ENCODE assay signal across 7 mouse cellular contexts in genomic region chr11:74870991-74871622, GRCm38 (mm10). TPM values are rescaled to one million over a fixed set of nuclear protein-coding genes. Genes with fewer than 3 reads are reported as not detected.
DNase-seq lines count a peak whose midpoint lies in the region; ATAC-seq and TF ChIP-seq lines count a peak whose summit lies in the region.

No protein-coding gene starts in this region.

- WGBS in embryonic facial prominence, embryonic 14.5 days, result 21% methylated on average over 12 of the region's 12 CpGs
- WGBS in midbrain, embryonic 16.5 days, result 18% methylated on average over 12 of the region's 12 CpGs

- peak; percentile 34 to 60 for DNase-seq in kidney, postnatal 4 days
- DNase-seq in kidney, adult 9 months, result no peak
- peak; percentile 90 for DNase-seq in embryonic facial prominence, embryonic 14.5 days (ENCODE audit: low spot score)
- peak; percentile 62 to 75 for DNase-seq in layer of hippocampus, adult 2 months (ENCODE audit: low spot score in 2 of 2)

- no peak overlapping the region for H3K4me2 ChIP-seq in embryonic facial prominence, embryonic 14.5 days (ENCODE audit: low read depth, low read length)
- H3K4me2 ChIP-seq in midbrain, embryonic 16.5 days (ENCODE audit: low read length), result peak overlapping the region; percentile 17; the same call in 1 of the 2 replicates

- ATAC-seq in embryonic facial prominence, embryonic 14.5 days (ENCODE audit: low read depth), result peak; percentile 76
- ATAC-seq in midbrain, embryonic 16.5 days, result no peak
- ATAC-seq in CD4-positive, CD25-positive, alpha-beta regulatory T cell, adult 4 months, result no peak
- ATAC-seq in megakaryocyte-erythroid progenitor cell, adult 5-6 weeks (replicated peaks; ENCODE audit: low FRiP score, low TSS enrichment, poor library complexity, severe bottlenecking), result no peak

- H3K9ac ChIP-seq in embryonic facial prominence, embryonic 14.5 days (ENCODE audit: low read depth, low read length), result no peak overlapping the region; the same call in 1 of the 2 replicates
- H3K9ac ChIP-seq in midbrain, embryonic 16.5 days (ENCODE audit: low read depth, low read length), result peak overlapping the region; percentile 18; the same call in 1 of the 2 replicates

- H3K4me3 ChIP-seq in embryonic facial prominence, embryonic 14.5 days (ENCODE audit: low read depth, low read length), result no peak overlapping the region
- H3K4me3 ChIP-seq in layer of hippocampus, adult 2 months, result no peak overlapping the region
- no peak overlapping the region for H3K4me3 ChIP-seq in midbrain, embryonic 16.5 days (ENCODE audit: low read depth, low read length)

- no peaks in the 10 kb centered on the region for H3K9me3 ChIP-seq in embryonic facial prominence, embryonic 14.5 days (ENCODE audit: control insufficient read depth, low read length)
- H3K9me3 ChIP-seq in midbrain, embryonic 16.5 days (replicated peaks; ENCODE audit: control insufficient read depth, low read length, poor library complexity, severe bottlenecking), result no peaks in the 10 kb centered on the region

- no peaks in the 10 kb centered on the region for H3K4me1 ChIP-seq in embryonic facial prominence, embryonic 14.5 days (ENCODE audit: control insufficient read depth, insufficient read depth, low read length)
- H3K4me1 ChIP-seq in midbrain, embryonic 16.5 days (ENCODE audit: control insufficient read depth, insufficient read depth, low read length), result peaks cover 26% of the 10 kb centered on the region

- H3K27ac ChIP-seq in embryonic facial prominence, embryonic 14.5 days (replicated peaks; ENCODE audit: low read depth, low read length), result peak overlapping the region; percentile 16
- peak overlapping the region; percentile 83 for H3K27ac ChIP-seq in layer of hippocampus, adult 2 months
- peak overlapping the region; percentile 81 for H3K27ac ChIP-seq in midbrain, embryonic 16.5 days (ENCODE audit: low read length)

- TF ChIP-seq CTCF in layer of hippocampus, adult 2 months (conservative IDR thresholded peaks at IDR 0.05), result peak; percentile 67

- no peaks in the 10 kb centered on the region for H3K27me3 ChIP-seq in embryonic facial prominence, embryonic 14.5 days (replicated peaks; ENCODE audit: control insufficient read depth, insufficient read depth, low read length)
- H3K27me3 ChIP-seq in midbrain, embryonic 16.5 days (ENCODE audit: control insufficient read depth, insufficient read depth, low read depth, low read length), result no peaks in the 10 kb centered on the region

- H3K36me3 ChIP-seq in embryonic facial prominence, embryonic 14.5 days (ENCODE audit: control insufficient read depth, insufficient read depth, low read length), result no peaks in the 10 kb centered on the region
- H3K36me3 ChIP-seq in midbrain, embryonic 16.5 days (ENCODE audit: control insufficient read depth, insufficient read depth, low read length), result peaks cover 19% of the 10 kb centered on the region

RNA-seq across cellular contexts. Expression of gene Sgsm2, which starts 25.8 kb away (rescaled TPM):
- polyA plus RNA-seq in embryonic facial prominence, embryonic 14.5 days (2014; fragmentation: Nextera tagmentation; extraction: Ambion mirVana), result 4.9 and 6.2 TPM in 2 replicates
- total RNA-seq in layer of hippocampus, adult 2 months (2021), result 10 to 100 TPM; 91.7 to 99.3 TPM
- polyA plus RNA-seq in midbrain, embryonic 16.5 days (2015; fragmentation: Nextera tagmentation; extraction: Ambion mirVana), result 30.3 and 31.8 TPM in 2 replicates
- polyA plus RNA-seq in CD4-positive, CD25-positive, alpha-beta regulatory T cell, adult 4 months (2017; shearing (Covaris generic)), result 1 to 10 TPM; 2.8 to 3.3 TPM
- 8.3 and 10.3 TPM in 2 replicates for total RNA-seq in megakaryocyte-erythroid progenitor cell, adult 5-6 weeks (2014; fragmentation: Nextera tagmentation)
- total RNA-seq in megakaryocyte-erythroid progenitor cell, adult 5-6 weeks (2017), result 3.1 and 10.1 TPM in 2 replicates

RNA-seq across cellular contexts. Expression of gene Tsr1, which starts 26.8 kb away (rescaled TPM):
- polyA plus RNA-seq in embryonic facial prominence, embryonic 14.5 days (2014; fragmentation: Nextera tagmentation; extraction: Ambion mirVana), result 48.1 and 49.5 TPM in 2 replicates
- total RNA-seq in layer of hippocampus, adult 2 months (2021), result 10 to 100 TPM; 32.0 to 36.8 TPM
- polyA plus RNA-seq in midbrain, embryonic 16.5 days (2015; fragmentation: Nextera tagmentation; extraction: Ambion mirVana), result 27.6 and 30.2 TPM in 2 replicates
- polyA plus RNA-seq in CD4-positive, CD25-positive, alpha-beta regulatory T cell, adult 4 months (2017; shearing (Covaris generic)), result 10 to 100 TPM; 38.5 to 53.0 TPM
- total RNA-seq in megakaryocyte-erythroid progenitor cell, adult 5-6 weeks (2014; fragmentation: Nextera tagmentation), result 80.0 and 80.7 TPM in 2 replicates
- 139 and 154 TPM in 2 replicates for total RNA-seq in megakaryocyte-erythroid progenitor cell, adult 5-6 weeks (2017)

RNA-seq across cellular contexts. Expression of gene Mnt, which starts 40.4 kb away (rescaled TPM):
- 4.8 and 5.8 TPM in 2 replicates for polyA plus RNA-seq in embryonic facial prominence, embryonic 14.5 days (2014; fragmentation: Nextera tagmentation; extraction: Ambion mirVana)
- 10 to 100 TPM; 31.3 to 32.8 TPM for total RNA-seq in layer of hippocampus, adult 2 months (2021)
- 7.6 and 8.6 TPM in 2 replicates for polyA plus RNA-seq in midbrain, embryonic 16.5 days (2015; fragmentation: Nextera tagmentation; extraction: Ambion mirVana)
- 1 to 10 TPM; 5.1 to 5.9 TPM for polyA plus RNA-seq in CD4-positive, CD25-positive, alpha-beta regulatory T cell, adult 4 months (2017; shearing (Covaris generic))
- 9.1 and 17.1 TPM in 2 replicates for total RNA-seq in megakaryocyte-erythroid progenitor cell, adult 5-6 weeks (2014; fragmentation: Nextera tagmentation)
- total RNA-seq in megakaryocyte-erythroid progenitor cell, adult 5-6 weeks (2017), result 2.6 and 3.6 TPM in 2 replicates

RNA-seq across cellular contexts. Expression of gene Smg6, which starts 54.5 kb away (rescaled TPM):
- 12.8 and 13.6 TPM in 2 replicates for polyA plus RNA-seq in embryonic facial prominence, embryonic 14.5 days (2014; fragmentation: Nextera tagmentation; extraction: Ambion mirVana)
- 10 to 100 TPM; 31.9 to 34.7 TPM for total RNA-seq in layer of hippocampus, adult 2 months (2021)
- 14.6 and 17.4 TPM in 2 replicates for polyA plus RNA-seq in midbrain, embryonic 16.5 days (2015; fragmentation: Nextera tagmentation; extraction: Ambion mirVana)
- polyA plus RNA-seq in CD4-positive, CD25-positive, alpha-beta regulatory T cell, adult 4 months (2017; shearing (Covaris generic)), result 10 to 100 TPM; 16.5 to 21.8 TPM
- 39.9 and 41.6 TPM in 2 replicates for total RNA-seq in megakaryocyte-erythroid progenitor cell, adult 5-6 weeks (2014; fragmentation: Nextera tagmentation)
- 41.3 and 49.0 TPM in 2 replicates for total RNA-seq in megakaryocyte-erythroid progenitor cell, adult 5-6 weeks (2017)

RNA-seq across cellular contexts. Expression of gene Srr, which starts 54.6 kb away (rescaled TPM):
- 30.4 and 36.3 TPM in 2 replicates for polyA plus RNA-seq in embryonic facial prominence, embryonic 14.5 days (2014; fragmentation: Nextera tagmentation; extraction: Ambion mirVana)
- total RNA-seq in layer of hippocampus, adult 2 months (2021), result 10 to 100 TPM; 85.2 to 96.3 TPM
- 40.9 and 44.2 TPM in 2 replicates for polyA plus RNA-seq in midbrain, embryonic 16.5 days (2015; fragmentation: Nextera tagmentation; extraction: Ambion mirVana)
- 1 to 10 TPM; 7.8 to 8.9 TPM for polyA plus RNA-seq in CD4-positive, CD25-positive, alpha-beta regulatory T cell, adult 4 months (2017; shearing (Covaris generic))
- total RNA-seq in megakaryocyte-erythroid progenitor cell, adult 5-6 weeks (2014; fragmentation: Nextera tagmentation), result 6.9 and 9.7 TPM in 2 replicates
- total RNA-seq in megakaryocyte-erythroid progenitor cell, adult 5-6 weeks (2017), result 4.9 and 7.4 TPM in 2 replicates

Comparison
In these comparisons a context has a peak if more than half of its experiments do, and no peak if none do; other contexts are left out.
1. H3K27ac ChIP-seq: peak in every context shown above with its lines; median percentile 83 in layer of hippocampus, adult 2 months; 81 in midbrain, embryonic 16.5 days; 16 in embryonic facial prominence, embryonic 14.5 days.